Mouse (Mus musculus) adrenal gland, adult 18-20 months (tissue): Measurements from ENCODE around the gene Bhmt. TPM values are rescaled to one million over a fixed set of nuclear protein-coding genes. Genes with fewer than 3 reads are reported as not detected.
A peak's percentile ranks its signal among the peaks of the same experiment; 100 is the strongest.
"Not testable (repeated sequence)": the region's sequence is repeated elsewhere in the genome, so short reads cannot be mapped to it uniquely, and the experiment has no call there.

ENCODE experiments used
- DNase-seq, 2 experiments: peaks; one replicate each; pipeline ENCODE4 v3.0.0; 2021 to 2022; ENCODE audit warnings: low spot score in 2 of 2
- total RNA-seq, 2 experiments: library from RNA; stranded (reverse); gene quantifications; 1 replicate in 1 of 2; 2 replicates in 1 of 2; pipeline ENCODE4 v1.2.3; 2021

The Bhmt gene
- total RNA-seq, 2 experiments from 2014 or later: 0.32 to 10.5 TPM

- DNase-seq: peak; percentile 71 to 81
Measured at GRCm38 (mm10) chr13:93612660-93613607, 24.8 kb downstream of the Bhmt start.

GRCm38 (mm10) chr13:93608476-93608875 is 29.3 kb downstream of the Bhmt start:
- no peak for DNase-seq

- no peak for DNase-seq
Measured at GRCm38 (mm10) chr13:93607701-93608100, 30.1 kb downstream of the Bhmt start.

GRCm38 (mm10) chr13:93606868-93607578 is 30.7 kb downstream of the Bhmt start:
- DNase-seq: no peak

GRCm38 (mm10) chr13:93604698-93605097 is 33.1 kb downstream of the Bhmt start:
- DNase-seq: no peak

- DNase-seq: no peak
Measured at GRCm38 (mm10) chr13:93601527-93601926, 36.2 kb downstream of the Bhmt start.

- no peak for DNase-seq
Measured at GRCm38 (mm10) chr13:93593040-93593699, 44.6 kb downstream of the Bhmt start.

- not testable (repeated sequence) for DNase-seq
Measured at GRCm38 (mm10) chr13:93582526-93582925, 55.2 kb downstream of the Bhmt start.

- DNase-seq: no peak
Measured at GRCm38 (mm10) chr13:93580431-93580830, 57.3 kb downstream of the Bhmt start.

GRCm38 (mm10) chr13:93569676-93570075 is 68.1 kb downstream of the Bhmt start:
- no peak for DNase-seq

Other genes starting within 250 kb of the Bhmt start
- 10 to 100 TPM; 37.0 to 51.1 TPM for gene Jmy, start 138.2 kb downstream of the Bhmt start, total RNA-seq
- gene Bhmt2, start 36.3 kb upstream of the Bhmt start, total RNA-seq: under 1 TPM in 1 of 2 experiments, not detected in 1; 0.17 TPM
- under 1 TPM in 1 of 2 experiments, not detected in 1; 0.17 TPM for gene Dmgdh, start 36.5 kb upstream of the Bhmt start, total RNA-seq
- gene Arsb, start 133.7 kb upstream of the Bhmt start, total RNA-seq: 10 to 100 TPM; 36.6 to 49.1 TPM